Mouse (Mus musculus): ENCODE measurements around the gene Esyt1. TPM values are rescaled to one million over a fixed set of nuclear protein-coding genes. Genes with fewer than 3 reads are reported as not detected.

The Esyt1 gene
- polyA plus RNA-seq, 1 experiment from 2014 or later = 26.6 TPM

GRCm38 (mm10) chr10:128499116-128499671, 26.5 kb downstream of the Esyt1 start:
- peak overlapping the region; percentile 78 for H3K27ac ChIP-seq (replicated peaks)

DNA sequence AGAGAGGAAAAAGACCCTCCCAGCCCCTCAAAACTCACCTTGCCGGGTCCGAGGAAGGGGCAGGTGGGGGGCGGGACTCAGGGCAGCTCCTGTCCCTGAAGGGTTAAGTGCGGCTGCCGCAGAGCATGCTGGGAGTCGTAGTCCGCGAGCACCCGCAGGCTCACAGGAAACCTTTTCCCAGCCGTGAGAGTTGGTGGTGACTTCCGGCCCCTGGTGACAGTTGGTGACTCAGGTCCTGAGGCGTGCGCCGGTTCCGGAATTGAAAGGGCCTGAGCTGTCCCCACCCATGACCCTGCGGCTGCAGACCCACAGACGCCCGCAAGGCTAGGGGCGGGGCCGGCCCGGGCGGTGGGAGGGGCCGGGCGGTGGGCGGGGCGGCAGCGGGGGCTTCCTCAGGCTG, 27.1 kb downstream of the Esyt1 start, which contains the start of gene Myl6b:
Myl6b (minus strand) TSS at position 96 of the 400 bp plus-strand sequence.
- Histone ChIP-seq H3K4me2 (replicated peaks) (peak within 1 kb of the TSS; percentile 84), H3K27ac (replicated peaks) (peak within 1 kb of the TSS; percentile 78), H3K36me3 (no peaks in the 10 kb centered on the region), H3K9me3 (no peaks in the 10 kb centered on the region), H3K4me1 (peaks cover 27% of the 10 kb centered on the region), H3K4me3 (peak within 1 kb of the TSS; percentile 62), H3K27me3 (peaks cover 10% of the 10 kb centered on the region; the same call in 1 of the 2 replicates), H3K9ac (replicated peaks) (peak within 1 kb of the TSS; percentile 60)
- peak; percentile 83 for ATAC-seq (ENCODE audit: low FRiP score, low read depth)
- 0% methylated on average over 25 of the region's 27 CpGs for WGBS

More at GRCm38 (mm10) chr10:128499116-128499671, 26.5 kb downstream of the Esyt1 start:
- H3K9me3 ChIP-seq = no peaks in the 10 kb centered on the region
- peak overlapping the region; percentile 84 for H3K4me2 ChIP-seq (replicated peaks)
- H3K9ac ChIP-seq (replicated peaks) = peak overlapping the region; percentile 60
- WGBS = 1% methylated on average over 21 of the region's 21 CpGs
- peaks cover 27% of the 10 kb centered on the region for H3K4me1 ChIP-seq
- ATAC-seq (ENCODE audit: low FRiP score, low read depth) = peak; percentile 36
- peak overlapping the region; percentile 62 for H3K4me3 ChIP-seq
- no peaks in the 10 kb centered on the region for H3K36me3 ChIP-seq
- H3K27me3 ChIP-seq = peaks cover 10% of the 10 kb centered on the region; the same call in 1 of the 2 replicates

- Histone ChIP-seq H3K9me3 (no peaks in the 10 kb centered on the region), H3K27me3 (peaks cover 10% of the 10 kb centered on the region; the same call in 1 of the 2 replicates), H3K9ac (replicated peaks) (no peak overlapping the region), H3K36me3 (0 out of 2 replicates have a peak, but pooled peaks cover under 1% of the 10 kb centered on the region), H3K4me1 (peaks cover 33% of the 10 kb centered on the region), H3K4me3 (no peak overlapping the region), H3K27ac (replicated peaks) (no peak overlapping the region), H3K4me2 (replicated peaks) (no peak overlapping the region)
- ATAC-seq (ENCODE audit: low FRiP score, low read depth) = no peak
- 40% methylated on average over 6 of the region's 6 CpGs for WGBS
These were observed 28.4 kb downstream of the Esyt1 start for GRCm38 (mm10) chr10:128497134-128497737.

DNA sequence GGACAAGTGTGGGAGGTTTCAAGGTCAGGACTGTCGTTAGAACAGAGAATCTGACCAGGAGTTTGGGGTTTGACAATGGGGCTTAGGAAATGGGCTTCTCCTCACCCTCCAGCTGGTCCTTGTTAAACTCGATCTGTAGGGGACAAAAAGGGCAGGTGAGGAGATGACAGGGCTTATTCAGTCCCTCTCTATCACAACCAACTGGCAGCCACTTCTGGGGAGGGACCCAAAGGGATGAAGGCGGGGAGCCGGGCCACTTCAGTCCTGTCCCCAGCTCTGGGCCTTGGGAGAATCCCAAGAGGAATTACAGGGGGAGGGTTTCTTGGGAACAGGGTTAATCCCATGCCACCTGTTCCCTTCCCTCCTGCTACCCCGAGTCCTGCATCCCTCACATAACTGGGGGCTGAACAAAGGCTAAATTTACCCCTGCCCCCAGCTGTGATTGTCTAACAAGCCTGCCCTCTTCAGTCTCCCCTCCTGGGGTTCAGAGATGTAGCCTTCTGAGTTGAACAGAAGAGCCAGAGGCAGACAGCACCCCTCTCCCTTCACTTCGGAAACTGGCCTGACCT, 29.1 kb downstream of the Esyt1 start:
- peaks cover 38% of the 10 kb centered on the region for H3K4me1 ChIP-seq
- no peak overlapping the region for H3K9ac ChIP-seq (replicated peaks)

DNA sequence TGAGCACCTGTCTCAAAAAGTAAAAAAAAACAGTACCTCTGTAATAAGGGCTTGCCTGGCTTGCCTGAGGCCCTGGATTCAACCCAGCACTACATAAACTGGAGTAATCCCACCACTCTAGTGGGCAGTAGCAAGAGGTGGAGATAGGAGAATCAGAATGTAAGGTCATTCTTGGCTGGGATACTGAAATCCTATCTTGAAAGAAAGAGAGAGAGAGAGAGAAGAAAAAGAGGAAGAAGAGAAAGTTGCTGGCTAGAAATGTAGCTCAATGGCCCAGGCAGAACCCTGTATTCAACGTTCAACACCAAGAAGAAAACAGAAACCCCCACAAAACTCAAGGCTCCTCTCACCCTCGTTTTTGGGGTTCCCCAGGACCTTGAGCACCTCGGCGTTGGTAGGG, 29.8 kb downstream of the Esyt1 start:
- H3K27me3 ChIP-seq = peaks cover 10% of the 10 kb centered on the region; the same call in 1 of the 2 replicates
- H3K36me3 ChIP-seq = peaks cover 14% of the 10 kb centered on the region
- H3K4me2 ChIP-seq (replicated peaks) = no peak overlapping the region
- no peak overlapping the region for H3K4me3 ChIP-seq
- peaks cover 45% of the 10 kb centered on the region for H3K4me1 ChIP-seq
- ATAC-seq (ENCODE audit: low FRiP score, low read depth) = no peak
- no peaks in the 10 kb centered on the region for H3K9me3 ChIP-seq
- no peak overlapping the region for H3K9ac ChIP-seq (replicated peaks)
- WGBS = 83% methylated on average over 4 of the region's 4 CpGs
- no peak overlapping the region for H3K27ac ChIP-seq (replicated peaks)

More for the DNA sequence above, 29.1 kb downstream of the Esyt1 start:
- Histone ChIP-seq H3K27me3 (peaks cover 10% of the 10 kb centered on the region; the same call in 1 of the 2 replicates), H3K4me2 (replicated peaks) (no peak overlapping the region), H3K9me3 (no peaks in the 10 kb centered on the region), H3K36me3 (peaks cover 7% of the 10 kb centered on the region; the same call in 1 of the 2 replicates), H3K27ac (replicated peaks) (no peak overlapping the region), H3K4me3 (no peak overlapping the region)
- 31% methylated on average over 6 of the region's 6 CpGs for WGBS
- no peak for ATAC-seq (ENCODE audit: low FRiP score, low read depth)

DNA sequence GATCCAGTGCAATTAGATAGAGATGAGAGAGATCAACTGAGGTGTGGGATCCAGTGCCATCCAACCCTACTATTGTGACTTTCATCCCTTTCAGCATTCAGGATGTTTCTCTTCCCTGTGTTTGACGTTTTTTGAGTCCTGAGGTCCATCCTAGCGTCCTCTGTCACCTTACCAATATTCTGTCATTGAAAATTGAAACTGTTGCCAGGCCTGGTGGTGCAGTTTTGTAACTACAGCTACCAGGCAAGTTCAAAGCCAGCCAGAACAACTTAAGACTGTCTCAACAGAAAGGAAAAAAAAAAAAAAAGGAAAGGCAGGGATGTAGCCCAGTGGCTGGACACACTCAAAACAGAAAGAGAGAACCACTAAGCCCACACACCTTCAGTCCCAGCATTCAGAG, 30.4 kb downstream of the Esyt1 start:
- Histone ChIP-seq H3K4me1 (peaks cover 46% of the 10 kb centered on the region), H3K9ac (replicated peaks) (no peak overlapping the region), H3K9me3 (no peaks in the 10 kb centered on the region), H3K27me3 (peaks cover 10% of the 10 kb centered on the region; the same call in 1 of the 2 replicates), H3K4me2 (replicated peaks) (peak overlapping the region; percentile 82), H3K4me3 (no peak overlapping the region), H3K27ac (replicated peaks) (no peak overlapping the region), H3K36me3 (peaks cover 19% of the 10 kb centered on the region)
- no peak for ATAC-seq (ENCODE audit: low FRiP score, low read depth)
- WGBS = 80% methylated on average over 2 of the region's 2 CpGs

- Histone ChIP-seq H3K9me3 (no peaks in the 10 kb centered on the region), H3K4me2 (replicated peaks) (peak overlapping the region; percentile 82), H3K36me3 (peaks cover 24% of the 10 kb centered on the region), H3K27ac (replicated peaks) (peak overlapping the region; percentile 91), H3K9ac (replicated peaks) (peak overlapping the region; percentile 84; the same call in 1 of the 2 replicates), H3K27me3 (peaks cover 10% of the 10 kb centered on the region; the same call in 1 of the 2 replicates), H3K4me3 (peak overlapping the region; percentile 67), H3K4me1 (peaks cover 48% of the 10 kb centered on the region)
- ATAC-seq (ENCODE audit: low FRiP score, low read depth) = no peak
- WGBS = 61% methylated on average over 11 of the region's 11 CpGs
These were observed 30.9 kb downstream of the Esyt1 start for GRCm38 (mm10) chr10:128494667-128495245.

- Histone ChIP-seq H3K9me3 (no peaks in the 10 kb centered on the region), H3K4me3 (peak within 1 kb of the TSS; percentile 67), H3K4me2 (replicated peaks) (peak within 1 kb of the TSS; percentile 82), H3K27me3 (peaks cover 10% of the 10 kb centered on the region; the same call in 1 of the 2 replicates), H3K36me3 (peaks cover 31% of the 10 kb centered on the region), H3K4me1 (peaks cover 42% of the 10 kb centered on the region), H3K9ac (replicated peaks) (peak within 1 kb of the TSS; percentile 84), H3K27ac (replicated peaks) (peak within 1 kb of the TSS; percentile 91)
- under 1% methylated on average over 45 of the region's 45 CpGs for WGBS
- peak; percentile 92 for ATAC-seq (ENCODE audit: low FRiP score, low read depth)
These were observed 31.7 kb downstream of the Esyt1 start, which contains the start of gene Myl6 for GRCm38 (mm10) chr10:128493695-128494666. Gene Myl6, minus strand, starts transcription at chr10:128494145.

DNA sequence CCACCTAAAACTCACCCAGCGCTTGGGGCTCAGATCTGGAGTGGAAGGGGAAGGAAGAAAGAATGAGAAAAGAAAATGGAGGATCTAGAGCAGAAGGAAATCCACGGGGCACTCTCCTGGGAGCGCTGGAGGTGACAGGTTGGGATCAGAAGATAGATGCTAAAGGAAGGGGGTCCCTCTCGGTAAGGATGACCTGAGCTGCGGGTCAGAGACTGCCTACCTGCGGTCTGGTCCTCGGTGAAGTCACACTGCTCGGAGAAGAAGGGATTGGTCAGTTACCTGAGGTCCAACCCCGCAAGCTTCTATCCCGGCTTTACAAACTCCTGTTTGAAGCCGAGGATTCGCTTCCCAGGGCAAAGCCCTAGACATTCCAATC, 32.4 kb downstream of the Esyt1 start:
- no peaks in the 10 kb centered on the region for H3K9me3 ChIP-seq
- H3K4me1 ChIP-seq = peaks cover 42% of the 10 kb centered on the region
- H3K4me3 ChIP-seq = peak overlapping the region; percentile 67
- H3K27me3 ChIP-seq = peaks cover 10% of the 10 kb centered on the region; the same call in 1 of the 2 replicates
- H3K9ac ChIP-seq (replicated peaks) = peak overlapping the region; percentile 84
- WGBS = 0% methylated on average over 12 of the region's 12 CpGs
- peak overlapping the region; percentile 82 for H3K4me2 ChIP-seq (replicated peaks)
- no peak; the same call in 1 of the 2 replicates for ATAC-seq (ENCODE audit: low FRiP score, low read depth)
- H3K27ac ChIP-seq (replicated peaks) = peak overlapping the region; percentile 91
- peaks cover 38% of the 10 kb centered on the region for H3K36me3 ChIP-seq

- Histone ChIP-seq H3K4me1 (peaks cover 37% of the 10 kb centered on the region), H3K9ac (replicated peaks) (peak overlapping the region; percentile 84), H3K9me3 (no peaks in the 10 kb centered on the region), H3K4me3 (peak overlapping the region; percentile 67), H3K27me3 (peaks cover 10% of the 10 kb centered on the region; the same call in 1 of the 2 replicates), H3K27ac (replicated peaks) (peak overlapping the region; percentile 91), H3K4me2 (replicated peaks) (peak overlapping the region; percentile 82), H3K36me3 (peaks cover 43% of the 10 kb centered on the region)
- ATAC-seq (ENCODE audit: low FRiP score, low read depth) = peak; percentile 24
- 28% methylated on average over 12 of the region's 12 CpGs for WGBS
These were observed 32.9 kb downstream of the Esyt1 start for GRCm38 (mm10) chr10:128492633-128493311.

Measured in midbrain, embryonic 12.5 days (tissue).